In genomic region chr6:83053136-83053960, GRCm38 (mm10) we compare ENCODE assay signal across 1 mouse cellular context.
TF ChIP-seq lines count a peak whose summit lies in the region.

No protein-coding gene starts in this region.

TF ChIP-seq in MEL, 35 proteins besides CTCF, POLR2A, EP300 and RAD21 (continued from another document):
- TF ChIP-seq USF1 (IDR thresholded peaks at IDR 0.05; ENCODE audit: low read depth, low read length) (0 out of 2 replicates have a peak, but pooled peaks have one; percentile 21), MAX (IDR thresholded peaks at IDR 0.05; ENCODE audit: low read length) (peak; percentile 43; the same call in 1 of the 2 replicates), MYC (IDR thresholded peaks at IDR 0.05; ENCODE audit: low read depth, low read length) (peak; percentile 88), BHLHE40 (IDR thresholded peaks at IDR 0.05; ENCODE audit: borderline replicate concordance, low read depth, low read length) (no peak)
